Mouse (Mus musculus) 3T3-L1 (cell line): Measurements from ENCODE around the gene Nxph4.
A peak's percentile ranks its signal among the peaks of the same experiment; 100 is the strongest.

ENCODE experiments used
- DNase-seq: peaks from one replicate; pipeline ENCODE4 v3.0.0-alpha.2; 2015; ENCODE audit warnings: low read depth, low spot score

Nxph4 gene

DNA sequence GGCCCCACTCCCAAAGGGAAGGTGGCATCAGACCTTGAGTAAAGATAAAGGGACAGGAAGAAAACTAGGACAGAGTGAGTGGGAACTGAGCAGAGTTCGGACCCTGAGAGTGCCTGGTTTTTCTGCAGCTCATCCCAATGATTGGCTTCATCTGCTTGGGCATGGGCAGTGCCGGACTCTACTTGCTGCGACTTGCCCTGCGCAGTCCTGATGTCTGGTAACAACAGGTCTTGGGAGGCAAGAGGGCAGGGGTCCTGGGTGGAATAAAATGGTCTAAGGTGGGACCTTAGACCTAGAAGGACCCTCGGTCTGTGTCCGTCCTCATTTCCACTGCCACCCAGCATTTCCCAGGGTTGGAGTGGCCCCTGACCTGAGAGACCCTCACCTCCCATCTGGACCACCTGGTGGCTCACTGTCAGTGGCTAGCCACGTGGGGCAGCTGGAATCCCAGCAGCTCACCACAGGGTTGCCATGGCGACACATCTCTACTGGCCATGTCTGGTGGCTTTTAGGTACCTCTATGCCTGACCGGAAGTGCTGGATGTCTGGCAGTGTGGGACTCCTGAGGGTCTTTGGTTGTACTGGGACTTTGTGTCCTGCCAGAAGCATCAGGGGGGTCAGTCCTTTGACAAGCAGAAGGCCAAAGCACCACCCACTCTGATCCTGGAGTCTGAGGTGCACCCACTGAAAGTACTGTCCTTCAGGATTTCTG, 18.9 kb downstream of the Nxph4 start:
- DNase-seq, result no peak

DNA sequence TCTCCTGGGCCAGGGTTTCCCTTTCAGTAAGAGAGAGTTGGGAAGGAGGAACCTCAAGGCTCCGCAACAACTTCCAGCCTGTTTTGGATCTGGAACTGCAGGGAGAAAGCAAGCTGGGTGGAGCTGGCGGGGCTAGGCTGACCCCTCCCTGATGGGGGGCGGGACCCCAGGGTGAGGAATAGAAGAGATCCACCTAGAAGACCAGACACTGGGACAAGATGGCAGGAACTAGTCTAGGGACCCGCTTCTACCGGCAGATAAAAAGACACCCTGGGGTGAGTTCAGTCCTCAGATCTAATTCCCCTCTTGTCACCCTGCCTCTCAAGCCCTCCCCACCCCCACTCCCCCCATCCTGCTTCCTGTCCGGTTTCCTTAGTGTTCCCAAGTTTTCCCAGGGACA, 19.6 kb downstream of the Nxph4 start, which contains the start of gene Ndufa4l2:
Gene Ndufa4l2 (plus strand): TSS at position 204 of the 400 bp plus-strand sequence.
- no peak for DNase-seq

DNA sequence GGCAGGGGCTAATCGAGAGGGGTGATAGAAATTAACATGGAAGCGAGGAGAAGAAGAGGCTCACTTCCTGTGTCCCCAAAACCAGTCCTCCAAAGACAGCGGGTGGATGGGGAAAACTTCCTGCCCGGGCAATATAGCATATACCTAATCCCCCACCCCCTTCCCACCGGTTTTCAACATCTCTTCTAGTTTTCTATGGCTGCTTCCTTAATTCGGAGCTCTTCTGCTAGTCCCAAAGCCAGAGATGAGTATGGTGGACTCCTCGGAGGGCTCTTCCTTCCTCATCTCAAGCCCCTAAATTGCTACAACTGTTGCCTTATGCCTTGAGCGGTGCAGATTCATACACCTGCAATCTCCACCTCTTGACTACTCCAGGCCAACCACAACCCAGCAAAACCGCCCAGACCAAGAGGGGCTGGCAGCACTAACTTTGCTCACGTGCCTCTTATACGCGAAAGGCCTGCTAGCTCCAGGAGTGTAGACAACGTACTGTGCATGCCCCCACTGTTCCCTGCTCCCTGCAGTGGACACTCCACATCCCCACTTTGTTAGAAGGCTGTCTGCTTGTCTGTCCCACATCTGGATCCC, 20.2 kb downstream of the Nxph4 start:
- no peak for DNase-seq

DNA sequence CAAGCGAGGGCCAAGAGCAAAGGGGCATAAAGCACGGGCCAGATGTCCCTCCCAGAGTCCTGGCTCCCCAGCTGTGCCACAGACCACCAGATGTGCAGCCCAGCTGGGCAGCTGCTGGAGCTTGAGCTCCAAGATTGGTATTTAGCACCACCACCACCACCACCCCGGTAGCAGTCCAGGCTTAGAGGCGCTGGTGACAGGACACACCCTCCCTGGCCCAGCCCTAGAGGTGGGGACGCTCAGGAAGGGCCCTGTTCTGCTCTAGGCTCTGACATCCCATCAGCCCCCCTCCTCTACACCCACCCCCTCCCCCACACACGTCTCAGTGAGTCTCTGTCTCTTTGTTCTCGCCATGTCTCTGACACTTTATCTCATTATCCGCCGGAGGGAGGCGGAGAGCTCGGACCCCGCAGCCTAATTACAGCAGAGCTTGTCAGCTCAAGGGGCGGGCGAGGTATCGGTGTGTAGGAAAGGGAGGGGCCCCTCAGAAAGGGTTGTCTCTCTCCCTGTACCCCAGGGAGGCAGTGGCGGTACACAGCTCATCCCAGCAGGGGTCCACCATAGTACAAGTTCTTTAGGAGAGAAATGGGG, 20.8 kb downstream of the Nxph4 start:
- DNase-seq, result peak; percentile 28

DNA sequence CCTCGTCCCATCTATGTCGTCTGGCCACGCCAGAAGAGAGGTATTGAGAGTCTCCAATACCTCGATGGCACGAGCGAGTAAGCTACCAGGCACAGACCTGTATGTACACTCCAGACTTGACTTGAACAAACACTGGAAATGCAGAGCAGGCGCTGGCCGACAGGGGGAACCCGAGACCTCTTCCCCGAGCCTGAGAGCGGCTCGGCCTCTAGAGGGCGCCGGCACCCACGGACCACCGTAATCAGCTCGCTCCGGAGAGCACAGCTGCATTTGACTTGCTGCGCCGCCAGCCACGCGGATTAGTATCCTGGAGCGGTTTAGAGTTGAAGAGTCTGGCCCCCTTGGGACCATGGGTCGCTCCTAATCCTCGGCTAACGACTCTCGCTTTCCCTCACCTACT, 21.5 kb downstream of the Nxph4 start:
- peak; percentile 92 for DNase-seq

DNA sequence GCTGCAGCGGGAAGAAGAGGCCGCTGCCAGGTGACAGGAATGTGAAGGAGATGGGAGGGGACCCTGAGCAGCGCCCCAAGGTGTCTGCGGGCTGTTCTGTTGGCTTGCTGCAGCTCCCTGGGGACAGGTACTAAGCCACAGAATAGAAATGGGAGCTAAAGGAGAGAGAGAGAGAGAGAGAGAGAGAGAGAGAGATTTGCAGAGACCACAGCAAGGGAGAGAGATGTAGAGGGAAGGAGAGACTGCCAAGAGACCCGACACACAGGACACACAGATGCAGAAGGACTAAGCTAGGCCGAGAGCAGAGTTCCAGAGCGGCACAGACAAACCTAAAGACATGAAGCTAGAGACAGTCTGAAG, 22.1 kb downstream of the Nxph4 start:
- DNase-seq, result no peak

DNA sequence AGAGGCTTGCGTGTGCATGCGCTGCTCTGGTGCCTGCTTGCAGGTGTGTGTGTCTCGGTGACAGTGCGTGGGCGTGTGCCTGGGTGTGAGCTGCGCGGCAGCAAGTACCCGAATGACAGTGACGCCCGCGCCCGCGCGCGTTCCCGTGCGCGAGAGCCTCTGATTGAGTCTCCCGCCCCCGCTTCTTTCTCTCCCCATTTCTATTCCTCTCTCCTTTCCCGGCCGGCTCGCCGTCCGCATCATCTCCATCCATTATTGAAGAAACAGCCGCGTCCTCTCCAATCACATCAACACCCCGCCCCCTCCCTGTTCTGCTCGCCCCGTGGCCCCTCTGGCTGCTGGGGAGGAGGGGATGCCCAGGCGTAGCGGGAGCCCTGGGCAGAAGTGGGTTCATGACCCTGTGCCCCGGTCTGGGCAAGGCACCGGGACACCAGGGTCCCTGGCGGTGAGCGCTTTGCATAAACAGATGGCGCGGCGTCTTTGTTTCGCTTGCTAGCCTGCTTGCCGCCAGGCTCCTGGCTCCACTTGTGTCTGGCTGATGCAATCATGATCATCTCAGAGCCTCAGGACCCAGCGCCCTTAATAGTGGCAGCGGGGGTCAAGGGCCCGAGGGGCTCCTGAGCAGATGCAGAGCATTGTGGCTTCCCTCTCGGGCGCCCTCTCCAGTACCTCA, 22.6 kb downstream of the Nxph4 start:
- DNase-seq, result peak; percentile 63

DNA sequence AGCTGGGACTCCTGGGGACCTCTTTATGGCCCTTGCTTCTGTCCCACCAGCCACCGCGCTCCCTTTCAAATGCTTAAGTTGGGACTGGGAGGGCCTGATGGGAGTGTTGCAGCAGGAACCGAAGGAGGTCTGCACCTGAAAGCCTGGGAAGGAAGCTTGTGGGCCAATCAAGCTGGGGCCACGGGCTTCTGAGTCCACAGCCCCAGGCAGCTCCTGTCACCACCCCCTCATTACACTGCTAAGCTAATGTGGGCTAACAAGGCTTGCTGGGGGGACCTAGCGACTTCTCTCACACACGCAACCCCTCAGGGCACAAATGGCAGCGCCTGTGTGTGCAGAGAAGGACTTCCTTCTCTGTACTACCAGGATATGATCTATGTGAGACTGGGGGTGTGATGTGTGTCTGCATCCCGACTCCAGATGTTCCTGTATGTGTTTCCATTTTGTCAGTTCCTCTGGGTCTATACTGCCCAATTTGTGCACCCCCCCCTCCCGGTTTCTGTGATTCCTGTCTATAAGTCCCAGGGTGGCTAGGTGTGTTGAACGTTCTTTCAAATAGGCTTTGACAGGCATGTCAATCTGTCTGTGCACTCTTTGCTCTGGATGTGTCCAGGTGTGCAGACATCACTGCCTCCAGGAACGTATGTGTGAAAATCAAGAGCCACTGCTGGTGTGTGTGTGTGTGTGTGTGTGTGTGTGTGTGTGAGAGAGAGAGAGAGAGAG, 23.3 kb downstream of the Nxph4 start:
- no peak for DNase-seq

DNA sequence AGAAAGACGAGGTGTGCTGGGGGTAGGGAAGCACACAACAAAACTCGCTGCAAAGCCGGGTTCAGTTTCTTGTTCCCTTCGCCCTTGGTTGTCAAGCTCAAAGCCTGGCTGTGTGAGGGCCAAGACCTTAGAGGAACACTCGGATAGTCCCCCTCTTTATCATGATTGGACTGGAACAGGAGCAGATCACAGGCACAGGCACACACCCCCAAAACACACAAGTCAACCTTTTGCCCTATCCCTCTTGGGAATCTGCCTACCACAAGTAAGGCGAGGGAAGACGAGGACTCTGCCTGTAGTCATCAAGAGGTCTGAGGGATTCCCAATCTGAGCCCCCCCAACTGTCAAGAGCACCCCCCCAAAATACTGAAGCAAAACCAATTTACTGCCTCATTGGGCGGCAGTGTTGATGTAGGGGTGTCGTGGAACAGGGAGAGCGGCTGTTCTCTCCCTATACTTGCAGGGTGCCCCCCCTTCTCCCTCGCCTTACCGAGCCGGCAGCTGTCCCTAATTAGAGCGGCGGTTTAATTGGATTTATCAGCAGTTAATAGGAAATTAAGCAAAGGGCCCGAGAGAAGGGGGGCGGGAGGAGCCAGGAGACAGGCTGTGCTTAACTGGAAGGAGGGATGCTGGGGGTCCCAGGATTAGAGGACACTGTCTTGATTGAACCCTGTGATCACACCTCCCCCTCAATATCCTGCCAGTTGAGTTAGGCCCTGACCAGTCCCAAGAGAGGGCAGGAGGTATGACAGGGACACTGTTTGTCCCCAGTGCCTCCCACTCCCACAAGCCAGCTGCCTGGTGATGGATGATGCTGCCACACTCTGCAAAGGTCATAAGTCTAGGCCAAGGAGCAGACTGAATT, 24.3 kb downstream of the Nxph4 start:
- no peak for DNase-seq

DNA sequence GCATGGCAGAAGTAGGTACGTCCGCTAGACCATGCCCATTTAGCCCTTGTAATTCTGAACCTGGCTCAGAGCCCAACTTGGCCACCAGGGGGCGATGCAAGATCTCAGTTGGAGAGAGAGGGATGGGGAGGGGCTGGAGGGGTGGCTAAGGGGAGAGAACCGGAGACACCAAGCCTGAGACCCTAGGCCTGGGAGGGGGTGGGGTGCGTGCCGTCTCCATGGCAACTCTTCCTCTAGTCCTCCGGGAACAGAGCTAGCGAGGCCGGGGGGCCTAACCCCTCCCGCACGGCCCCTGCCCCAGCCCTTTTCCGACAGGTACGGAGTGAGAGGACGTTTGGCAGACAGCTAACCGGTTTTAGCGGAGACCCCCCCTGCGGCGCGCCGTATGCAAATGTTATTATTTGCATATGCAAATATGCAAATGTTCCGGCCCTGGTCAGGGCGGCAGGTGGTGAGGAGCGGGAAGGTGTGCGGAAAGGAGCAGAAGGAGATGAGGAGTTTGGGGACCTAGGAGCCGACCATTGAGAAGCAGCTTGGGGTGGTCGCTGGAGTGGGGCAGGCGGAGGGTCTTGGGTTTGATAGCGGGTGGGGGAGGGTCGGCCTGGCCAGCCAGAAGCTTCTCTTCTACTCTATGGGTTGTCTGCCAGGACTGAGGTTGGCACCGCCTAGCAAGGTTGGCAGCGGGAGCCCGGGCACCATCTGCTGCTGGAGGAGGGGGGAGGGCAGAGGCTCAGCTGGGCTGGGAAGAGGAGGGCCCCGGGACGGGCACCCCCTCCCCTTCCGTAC, 25.1 kb downstream of the Nxph4 start:
- DNase-seq, result peak; percentile 66

DNA sequence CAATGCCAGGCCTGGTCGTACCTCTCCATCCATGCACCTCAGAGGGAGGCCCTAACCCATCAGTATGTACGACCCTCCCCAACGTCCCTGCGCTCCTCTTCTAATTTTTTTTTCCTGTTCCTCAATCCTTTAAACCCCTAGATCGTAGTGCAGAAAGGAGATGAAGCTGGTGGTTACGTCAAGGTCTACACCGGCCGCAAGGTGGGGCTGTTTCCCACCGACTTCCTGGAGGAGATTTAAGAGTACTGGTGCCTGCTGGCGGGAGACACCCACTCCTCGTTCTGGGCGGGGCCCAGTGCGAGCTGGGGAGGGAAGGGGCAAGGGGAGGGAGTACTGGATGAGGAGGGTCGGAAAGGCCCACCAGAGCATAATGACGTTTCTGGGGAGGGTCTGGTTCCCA, 26.1 kb downstream of the Nxph4 start:
- DNase-seq, result peak; percentile 30

DNA sequence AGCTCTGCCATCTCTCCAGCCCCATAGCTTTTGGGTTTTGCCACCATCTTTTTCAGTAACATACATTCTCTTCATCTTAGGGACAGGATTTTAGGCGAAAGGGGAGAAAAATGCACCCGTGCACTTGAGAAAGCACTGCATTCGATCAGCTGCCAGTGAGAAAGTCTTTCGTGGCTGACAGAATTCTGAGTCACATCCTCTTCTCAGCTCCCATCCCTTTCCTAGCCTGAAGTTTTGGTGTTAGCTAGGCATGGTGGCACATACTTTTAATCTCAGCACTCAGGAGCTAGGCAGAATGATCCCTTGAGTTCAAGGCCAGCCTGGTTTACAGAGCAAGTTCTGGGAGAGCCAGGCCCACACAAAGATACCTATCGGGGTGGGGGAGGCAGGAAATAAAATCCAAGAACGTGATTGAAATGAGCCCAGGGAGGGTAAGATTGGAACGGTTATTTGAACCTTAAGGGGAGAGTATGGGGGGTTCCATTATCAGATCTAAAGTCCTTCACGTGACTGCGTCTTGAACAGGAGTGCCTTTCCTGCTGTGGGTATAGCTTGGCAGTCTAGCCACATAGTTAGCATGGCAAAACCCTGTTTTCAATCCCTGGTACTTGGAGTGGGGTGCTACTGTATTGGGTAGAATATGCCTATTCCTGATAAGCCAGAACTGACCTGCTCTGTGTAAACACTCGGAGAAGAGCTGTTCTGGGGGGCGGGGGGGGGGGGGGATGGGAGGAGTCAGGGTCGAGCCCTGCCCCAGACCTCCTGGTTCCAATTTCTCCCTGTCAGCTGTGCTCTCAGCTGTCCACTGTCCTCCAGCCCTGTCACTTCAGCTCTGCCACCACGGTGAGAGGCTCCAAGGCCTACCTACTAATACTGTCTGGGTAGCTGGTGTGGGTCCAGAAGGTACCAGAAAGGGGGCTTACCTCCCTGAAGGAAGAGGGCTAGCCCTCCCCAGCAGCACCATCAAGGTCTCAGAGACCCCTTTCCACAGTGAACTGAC, 33.2 kb downstream of the Nxph4 start, which contains the start of gene Stac3:
Gene Stac3 (plus strand): TSS at position 793 of the 1,000 bp plus-strand sequence.
- peak; percentile 74 for DNase-seq

DNA sequence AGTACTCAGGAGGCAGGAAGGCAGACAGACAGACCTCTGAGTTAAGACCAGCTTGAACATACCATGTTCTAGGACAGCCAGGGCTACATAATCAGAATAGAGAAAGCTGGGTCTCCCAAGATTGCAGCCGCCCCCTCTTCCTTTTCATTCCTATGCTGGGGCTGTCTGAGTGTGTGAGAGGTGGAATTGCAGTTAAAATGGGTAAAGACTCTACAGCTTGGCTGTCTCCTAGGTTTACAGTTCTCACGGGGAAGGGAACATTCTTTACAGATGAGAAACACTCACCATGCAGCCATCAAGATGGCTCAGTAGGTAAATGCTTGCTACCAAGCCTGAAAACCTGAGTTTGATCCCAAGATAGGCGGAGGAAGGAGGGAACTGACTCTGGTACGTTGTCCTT, 34.3 kb downstream of the Nxph4 start:
- DNase-seq, result peak; percentile 59

DNA sequence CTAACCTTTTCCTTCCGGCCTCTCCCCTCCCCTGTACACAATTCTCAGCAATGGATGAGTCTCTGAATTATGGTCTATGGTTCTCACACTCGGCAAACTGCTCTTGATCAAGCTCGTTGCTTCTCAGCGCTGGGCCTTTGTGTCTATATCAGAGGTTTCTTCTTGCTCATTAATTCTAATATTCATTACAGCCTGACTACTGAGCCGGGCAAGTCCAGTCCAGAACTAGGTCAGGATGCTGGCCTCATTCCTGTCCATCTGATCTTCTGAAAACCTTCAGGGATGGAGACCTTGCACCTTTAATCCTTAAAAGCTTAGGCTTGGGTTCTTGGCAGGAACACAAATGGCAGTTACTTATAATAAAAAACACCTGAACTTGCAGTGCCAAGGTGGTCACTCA, 34.8 kb downstream of the Nxph4 start:
- no peak for DNase-seq

DNA sequence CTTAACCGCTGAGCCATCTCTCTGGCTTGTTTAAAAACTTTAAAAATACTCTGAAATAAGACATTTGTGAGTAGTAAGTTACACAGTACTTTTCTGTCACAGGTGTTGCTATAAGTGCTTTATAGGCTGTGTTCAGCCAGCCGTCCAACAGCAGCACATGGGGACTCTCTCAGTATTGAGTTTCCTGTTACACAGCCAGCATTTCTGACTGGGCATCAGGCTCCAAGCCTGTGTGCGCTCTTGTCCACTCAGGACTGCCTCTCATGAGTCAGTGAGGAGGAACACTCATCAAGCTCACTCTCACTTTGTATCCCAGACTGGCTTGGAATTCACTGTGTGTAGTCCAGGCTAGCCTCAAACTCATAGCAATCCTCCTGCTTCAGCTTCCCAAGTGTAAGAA, 38.2 kb downstream of the Nxph4 start:
- no peak for DNase-seq

DNA sequence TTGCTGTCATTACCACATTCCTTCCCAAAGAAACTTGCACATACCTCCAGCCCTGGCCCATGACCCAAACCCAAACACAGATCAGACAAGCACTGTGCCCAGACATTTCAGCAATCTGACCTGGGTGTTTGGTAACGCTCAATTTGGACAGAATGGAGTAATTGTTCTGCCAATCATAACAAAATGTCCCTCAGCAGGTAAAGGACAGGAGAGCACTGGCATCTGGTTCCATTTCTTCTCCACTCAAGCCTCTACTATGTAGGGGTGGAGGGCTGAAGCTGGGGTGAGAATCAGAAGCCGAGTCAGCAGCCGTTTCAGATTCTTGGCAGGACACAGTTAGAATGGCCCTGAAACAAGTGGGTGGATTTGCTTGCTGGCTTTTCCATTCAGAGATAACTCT, 42.2 kb downstream of the Nxph4 start:
- DNase-seq, result no peak

DNA sequence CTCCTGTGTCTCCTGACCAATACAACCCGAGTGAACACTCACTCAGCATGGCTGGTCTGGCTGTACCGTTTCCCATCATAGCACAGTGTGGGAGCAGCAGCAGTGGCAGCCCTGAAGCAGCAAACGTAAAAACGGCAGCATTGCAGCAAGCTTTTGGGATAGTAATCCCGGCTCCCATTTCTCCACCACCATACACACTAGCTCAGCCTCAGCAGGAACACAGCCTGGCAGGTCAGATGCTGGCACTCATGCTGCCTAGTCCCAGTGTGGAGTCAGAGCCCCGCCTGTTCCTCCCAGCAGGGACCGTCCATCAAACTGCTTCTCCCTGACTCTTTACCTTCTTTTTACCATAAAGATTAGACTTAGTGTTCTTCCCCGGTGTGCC, 43.2 kb downstream of the Nxph4 start:
- no peak for DNase-seq

DNA sequence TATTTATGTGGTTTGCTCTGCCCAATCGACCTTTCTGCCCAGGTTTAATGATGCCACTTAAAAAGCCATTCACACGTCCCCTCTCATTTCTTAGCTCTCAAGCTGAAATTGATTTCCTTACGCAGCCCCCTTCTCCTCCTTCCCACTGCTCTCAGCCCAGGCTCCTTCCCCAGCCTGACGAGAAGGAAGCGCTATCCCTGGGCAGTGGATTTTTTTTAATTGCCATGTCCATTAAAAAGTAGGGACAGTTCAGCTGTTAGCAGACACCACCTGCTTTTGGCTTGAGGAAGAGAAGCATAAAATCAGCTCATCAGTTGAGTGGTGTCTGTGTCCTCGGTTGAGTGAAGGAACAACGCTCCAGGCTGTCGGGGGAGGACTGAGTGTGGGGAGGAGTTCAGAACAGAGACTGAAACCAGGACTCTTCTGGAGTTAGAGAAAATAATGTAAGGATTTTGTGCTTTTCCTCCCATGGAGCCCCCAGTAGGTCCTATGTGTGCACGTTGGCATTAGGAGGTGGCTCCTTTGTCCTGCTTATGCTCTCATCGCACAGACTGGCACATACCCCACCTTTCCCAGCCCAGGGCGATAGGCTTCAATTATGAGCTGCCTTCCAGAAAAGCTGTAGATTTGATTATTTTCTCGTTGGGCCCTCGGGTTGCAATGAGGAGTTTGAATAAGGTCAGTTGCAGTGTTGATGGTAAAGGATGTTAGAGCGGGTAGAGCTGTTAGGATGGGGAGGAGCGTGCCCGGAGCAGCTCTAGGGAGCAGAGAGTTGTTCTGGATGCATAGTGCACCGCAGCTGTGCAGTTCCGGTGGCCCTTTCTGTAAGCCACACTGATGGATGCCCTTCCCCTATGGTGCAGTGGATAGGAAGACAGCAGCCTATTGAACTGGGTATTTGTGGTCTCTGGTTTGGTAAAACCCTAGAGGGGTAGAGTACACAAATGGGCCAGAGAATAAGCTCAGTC, 43.9 kb downstream of the Nxph4 start:
- no peak for DNase-seq
